Mouse (Mus musculus): ENCODE results near the gene Gm10135.

- TF ChIP-seq POLR2A (IDR thresholded peaks at IDR 0.05; ENCODE audit: low read depth, low read length) (no peak), CTCF (conservative IDR thresholded peaks at IDR 0.05; ENCODE audit: insufficient read depth, insufficient read length, low read depth, low read length) (no peak)
Observed at GRCm38 (mm10) chr5:72976539-72976938, 2.0 kb upstream of the Gm10135 start.
